Mouse (Mus musculus): ENCODE measurements around the gene Usp32. TPM values are rescaled to one million over a fixed set of nuclear protein-coding genes. Genes with fewer than 3 reads are reported as not detected.

Gene Usp32
- 9.6 and 12.5 TPM in 2 replicates for polyA plus RNA-seq (2021; fragmentation: Nextera tagmentation)
- long read RNA-seq, experiment 1, full-length matches to known transcripts, result 1 of 117 reads
- long read RNA-seq, experiment 1, partial matches to known transcripts, result 83 of 117 reads
- long read RNA-seq, experiment 1, other reads (novel, unspliced or antisense), result 33 of 117 reads
- long read RNA-seq, experiment 2, partial matches to known transcripts, result 8 of 32 reads
- long read RNA-seq, experiment 2, other reads (novel, unspliced or antisense), result 24 of 32 reads

DNA sequence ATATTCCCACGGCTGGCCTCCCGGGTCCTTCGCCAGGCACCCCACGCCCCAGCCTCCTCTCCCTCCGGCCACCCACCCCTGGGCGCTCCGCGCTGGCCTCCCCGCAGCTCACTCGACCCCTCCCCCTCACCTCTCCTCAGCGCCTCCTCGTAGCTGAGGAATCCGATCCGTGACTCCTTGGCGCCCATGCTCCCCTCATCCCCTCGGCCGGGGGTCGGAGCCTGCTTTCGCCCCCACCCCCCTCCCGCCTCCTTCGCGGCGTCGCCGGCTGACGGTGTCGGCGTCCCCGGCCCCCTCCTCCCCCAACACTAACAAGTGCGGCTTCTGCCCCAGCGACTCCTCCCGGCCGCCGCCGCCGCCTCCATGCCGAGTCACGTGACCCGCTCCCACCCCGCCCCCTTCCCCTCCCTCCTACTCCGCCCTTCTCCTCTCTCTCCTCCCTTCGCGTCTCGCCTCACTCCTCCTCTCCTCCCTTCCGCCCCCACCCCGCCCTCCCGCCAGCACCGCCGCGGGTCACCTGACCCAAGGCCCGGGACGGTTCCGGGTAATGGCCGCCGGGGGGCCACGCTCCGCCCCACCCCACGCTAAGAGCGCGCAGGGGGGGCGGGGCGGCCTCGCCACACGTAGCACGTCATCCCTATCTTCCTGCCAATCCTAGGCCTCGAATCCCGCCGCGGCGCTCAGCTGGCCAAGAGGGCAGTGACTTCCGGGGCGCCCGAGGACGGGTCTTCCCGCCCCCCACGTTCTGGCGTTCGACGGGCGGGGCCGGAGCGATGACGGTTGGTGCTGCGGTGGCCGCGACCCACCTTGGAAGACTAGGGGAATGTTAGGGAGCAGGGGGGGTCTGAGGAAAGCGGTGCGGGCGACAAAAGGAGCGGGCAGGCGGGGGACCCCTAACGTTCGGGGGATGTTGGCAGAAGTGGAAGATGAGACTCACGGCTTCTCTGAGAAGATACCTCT is at the start of gene Usp32:
Usp32 (minus strand) TSS at position 581 of the 960 bp plus-strand sequence.

DNA sequence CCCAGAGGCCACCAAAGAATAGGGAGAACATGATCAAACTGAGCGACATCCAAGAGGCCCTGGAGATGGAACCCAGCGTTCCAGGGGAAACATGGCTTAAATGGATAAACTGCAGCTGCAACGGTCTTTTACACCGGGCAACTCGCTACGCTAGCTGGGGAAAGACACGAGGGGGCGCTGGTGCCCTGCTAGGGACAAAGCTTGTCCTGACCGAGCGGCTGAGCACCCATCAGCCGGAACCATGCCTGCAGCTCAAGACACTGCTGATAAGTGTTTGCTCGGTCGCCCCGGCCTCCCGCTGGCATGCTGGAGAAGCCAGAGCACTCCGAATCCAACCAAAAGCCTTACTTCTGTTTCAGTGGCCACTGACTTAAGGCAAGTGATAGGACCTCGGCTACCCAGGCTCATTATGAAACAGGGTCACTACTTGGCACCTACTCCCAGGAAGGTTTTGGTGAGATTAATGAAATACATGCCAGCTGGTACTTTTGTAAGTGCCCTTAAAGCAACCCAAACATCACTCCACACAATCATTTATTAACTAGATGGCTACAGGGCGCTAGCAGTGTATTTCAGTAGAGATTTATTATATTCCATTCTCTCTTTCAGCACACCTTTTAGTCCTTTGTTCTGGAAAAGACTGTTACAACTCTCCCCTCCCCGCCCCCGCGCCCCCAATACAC is 30.2 kb upstream of the Usp32 start, which contains the start of gene 1700125H20Rik:
1700125H20Rik (plus strand) TSS at position 347 of the 683 bp plus-strand sequence.

DNA sequence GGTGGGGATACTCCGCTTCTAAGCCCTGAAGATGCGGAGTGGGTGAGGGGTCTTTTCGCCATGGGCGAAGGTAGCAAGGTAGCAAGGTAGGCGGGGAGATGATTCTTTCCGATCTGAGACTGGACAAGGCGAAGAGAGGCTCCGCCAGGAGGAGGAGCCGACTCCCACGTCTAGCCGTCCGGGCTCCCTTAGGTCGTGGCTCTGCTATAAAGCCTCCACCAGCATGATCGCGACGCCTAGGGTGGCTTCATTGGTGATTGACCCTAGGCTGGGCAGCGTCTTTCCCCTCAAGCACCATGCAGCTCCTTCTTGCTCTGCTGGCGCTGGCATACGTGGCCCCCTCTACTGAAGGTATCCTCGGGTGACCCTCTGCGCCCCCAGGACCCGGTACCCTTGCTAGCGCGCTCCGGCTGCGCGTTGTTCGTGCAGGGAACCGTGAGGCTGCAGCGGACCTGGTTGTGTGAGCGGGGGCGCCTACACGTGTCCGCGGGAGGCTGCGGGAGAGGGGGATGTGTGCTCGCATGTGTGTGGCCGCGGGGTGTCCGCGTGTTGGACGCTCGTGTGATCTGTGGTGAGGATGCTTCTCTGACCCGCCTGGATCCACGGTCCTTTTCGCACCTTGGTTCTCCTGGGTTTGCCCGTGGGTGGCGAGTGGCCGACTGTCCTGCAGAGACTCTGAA is 182.2 kb downstream of the Usp32 start, which contains the start of gene Car4:
Car4 (plus strand) TSS at position 196 of the 680 bp plus-strand sequence.

Other genes starting within 250 kb of the Usp32 start
- 98.5 and 121 TPM in 2 replicates for gene Znhit3, start 223.8 kb downstream of the Usp32 start, polyA plus RNA-seq (2021; fragmentation: Nextera tagmentation)
- gene Car4, start 182.4 kb downstream of the Usp32 start, polyA plus RNA-seq (2021; fragmentation: Nextera tagmentation), result 64.7 and 71.0 TPM in 2 replicates
- not detected in 2 replicates for gene 1700125H20Rik, start 30.2 kb upstream of the Usp32 start, polyA plus RNA-seq (2021; fragmentation: Nextera tagmentation)
- 20.0 and 25.0 TPM in 2 replicates for gene Appbp2, start 95.0 kb upstream of the Usp32 start, polyA plus RNA-seq (2021; fragmentation: Nextera tagmentation)
- 3.6 and 7.9 TPM in 2 replicates for gene Ppm1d, start 171.1 kb upstream of the Usp32 start, polyA plus RNA-seq (2021; fragmentation: Nextera tagmentation)
- gene Bcas3, start 213.0 kb upstream of the Usp32 start, polyA plus RNA-seq (2021; fragmentation: Nextera tagmentation), result 23.8 and 26.6 TPM in 2 replicates